Comparison of ENCODE assay signal across 13 mouse cellular contexts in genomic region chr12:110077211-110077884, GRCm38 (mm10).
A peak's percentile ranks its signal among the peaks of the same experiment; 100 is the strongest.
DNase-seq lines count a peak whose midpoint lies in the region; ATAC-seq and TF ChIP-seq lines count a peak whose summit lies in the region.
"Had no signal": no experiment of that assay in that cellular context is flagged by ENCODE, and none has a peak within 500 bp of the region (broad histone marks: within the 10 kb centered on the region; RNA-seq: fewer than 3 reads in every experiment).

No protein-coding gene starts in this region.

- DNase-seq in cerebellum, postnatal 10 days, result peak; percentile 59 to 74
- DNase-seq in cerebellum, adult 9-10 months, result no peak
- no peak for DNase-seq in testis, postnatal 10 days (ENCODE audit: low spot score)
- DNase-seq in stomach, postnatal 0 days (ENCODE audit: low spot score), result no peak
- no peak for DNase-seq in thymus, adult 2 months
- DNase-seq in left cerebral cortex, postnatal 10 days (ENCODE audit: extremely low spot score in 1 of 2, low spot score in 2 of 2), result no peak
- DNase-seq: cerebellum, adult 2 months; right cerebral cortex, postnatal 4 days had no signal

- H3K27ac ChIP-seq in testis, adult 2 months (ENCODE audit: control insufficient read depth, insufficient read depth, low read depth, low read length), result peak overlapping the region; percentile 81
- peak overlapping the region; percentile 74 for H3K27ac ChIP-seq in kidney, embryonic 16.5 days (ENCODE audit: low read length)
- H3K27ac ChIP-seq in stomach, postnatal 0 days (replicated peaks), result peak overlapping the region; percentile 50; the same call in 1 of the 2 replicates
- H3K27ac ChIP-seq in thymus, adult 2 months (ENCODE audit: control insufficient read depth, insufficient read depth, low read length), result no peak overlapping the region
- H3K27ac ChIP-seq: hindbrain, embryonic 14.5 days; liver, embryonic 15.5 days; neural tube, embryonic 15.5 days had no signal

- H3K9ac ChIP-seq in kidney, embryonic 16.5 days (replicated peaks; ENCODE audit: low read length), result no peak overlapping the region
- H3K9ac ChIP-seq in stomach, postnatal 0 days (ENCODE audit: low read length), result no peak overlapping the region
- H3K9ac ChIP-seq: hindbrain, embryonic 14.5 days; liver, embryonic 15.5 days; neural tube, embryonic 15.5 days had no signal

- H3K36me3 ChIP-seq in testis, adult 2 months (ENCODE audit: control insufficient read depth, insufficient read depth, low read length), result no peaks in the 10 kb centered on the region
- H3K36me3 ChIP-seq in kidney, embryonic 16.5 days (ENCODE audit: insufficient read depth, low read length), result no peaks in the 10 kb centered on the region
- H3K36me3 ChIP-seq in stomach, postnatal 0 days (ENCODE audit: control insufficient read depth, insufficient read depth, low read length), result no peaks in the 10 kb centered on the region
- no peaks in the 10 kb centered on the region for H3K36me3 ChIP-seq in thymus, adult 2 months (ENCODE audit: control insufficient read depth, insufficient read depth, low read length)
- H3K36me3 ChIP-seq: liver, embryonic 15.5 days; neural tube, embryonic 15.5 days had no signal

- no peak for TF ChIP-seq CTCF in testis, adult 2 months (IDR thresholded peaks at IDR 0.05; ENCODE audit: control insufficient read depth, insufficient read depth, insufficient replicate concordance, low read depth, low read length)
- no peak for TF ChIP-seq CTCF in stomach, postnatal 0 days (IDR thresholded peaks at IDR 0.05; ENCODE audit: low read depth)
- no peak for TF ChIP-seq CTCF in thymus, adult 2 months (IDR thresholded peaks at IDR 0.05; ENCODE audit: borderline replicate concordance, control insufficient read depth, extremely low read depth, insufficient read depth, low read length, poor library complexity)

- intact Hi-C loops in left cerebral cortex, postnatal 10 days (cut with DNase I), result no loop called here

- ATAC-seq in kidney, embryonic 16.5 days (ENCODE audit: low FRiP score, low TSS enrichment), result peak; percentile 56
- no peak for ATAC-seq in stomach, postnatal 0 days (ENCODE audit: low FRiP score, low TSS enrichment)

- H3K9me3 ChIP-seq in kidney, embryonic 16.5 days (ENCODE audit: low read length), result peaks cover 6% of the 10 kb centered on the region; the same call in 1 of the 2 replicates
- no peaks in the 10 kb centered on the region; the same call in 1 of the 2 replicates for H3K9me3 ChIP-seq in stomach, postnatal 0 days (ENCODE audit: control insufficient read depth, low read length)
- H3K9me3 ChIP-seq: liver, embryonic 15.5 days; neural tube, embryonic 15.5 days had no signal

- H3K4me1 ChIP-seq in testis, adult 2 months (ENCODE audit: control insufficient read depth, insufficient read depth, low read length), result peaks cover 7% of the 10 kb centered on the region
- H3K4me1 ChIP-seq in kidney, embryonic 16.5 days (ENCODE audit: insufficient read depth, low read length), result peaks cover 28% of the 10 kb centered on the region
- no peaks in the 10 kb centered on the region for H3K4me1 ChIP-seq in stomach, postnatal 0 days (replicated peaks; ENCODE audit: control insufficient read depth, insufficient read depth)
- no peaks in the 10 kb centered on the region for H3K4me1 ChIP-seq in thymus, adult 2 months (replicated peaks; ENCODE audit: control insufficient read depth, insufficient read depth, low read length)
- H3K4me1 ChIP-seq: liver, embryonic 15.5 days had no signal

- TF ChIP-seq EP300 in stomach, postnatal 0 days (optimal IDR thresholded peaks at IDR 0.05), result no peak

- no peak overlapping the region for H3K4me3 ChIP-seq in testis, adult 2 months (ENCODE audit: control insufficient read depth, low read depth, low read length)
- H3K4me3 ChIP-seq in kidney, embryonic 16.5 days (ENCODE audit: low read length), result no peak overlapping the region
- no peak overlapping the region for H3K4me3 ChIP-seq in stomach, postnatal 0 days (ENCODE audit: low read depth, low read length)
- no peak overlapping the region for H3K4me3 ChIP-seq in thymus, adult 2 months (ENCODE audit: control insufficient read depth, insufficient read depth, low read length)
- H3K4me3 ChIP-seq: liver, embryonic 15.5 days; neural tube, embryonic 15.5 days had no signal

- H3K4me2 ChIP-seq in kidney, embryonic 16.5 days (replicated peaks; ENCODE audit: low read depth, low read length), result no peak overlapping the region
- no peak overlapping the region for H3K4me2 ChIP-seq in stomach, postnatal 0 days (replicated peaks; ENCODE audit: low read depth)
- H3K4me2 ChIP-seq: hindbrain, embryonic 14.5 days; liver, embryonic 15.5 days; neural tube, embryonic 15.5 days had no signal

- no peaks in the 10 kb centered on the region for H3K27me3 ChIP-seq in testis, adult 2 months (ENCODE audit: control insufficient read depth, insufficient read depth, low read length)
- no peaks in the 10 kb centered on the region for H3K27me3 ChIP-seq in kidney, embryonic 16.5 days (ENCODE audit: insufficient read depth, low read length)
- H3K27me3 ChIP-seq in stomach, postnatal 0 days (ENCODE audit: control insufficient read depth, insufficient read depth, low read length), result no peaks in the 10 kb centered on the region
- no peaks in the 10 kb centered on the region for H3K27me3 ChIP-seq in thymus, adult 2 months (ENCODE audit: control insufficient read depth, insufficient read depth, low read length)
- H3K27me3 ChIP-seq: liver, embryonic 15.5 days; neural tube, embryonic 15.5 days had no signal

- no peak for TF ChIP-seq POLR2A in testis, adult 2 months (IDR thresholded peaks at IDR 0.05; ENCODE audit: control insufficient read depth, low read depth, low read length)
- TF ChIP-seq POLR2A in thymus, adult 2 months (IDR thresholded peaks at IDR 0.05; ENCODE audit: control insufficient read depth, extremely low read depth, insufficient read depth, low read length, poor library complexity), result no peak

- WGBS in kidney, embryonic 16.5 days, result 18% methylated on average over 6 of the region's 6 CpGs
- WGBS in stomach, postnatal 0 days, result 55% methylated on average over 6 of the region's 6 CpGs
- 70% methylated on average over 6 of the region's 6 CpGs for WGBS in thymus, adult 2 months

Comparison
In these comparisons a context has a peak if more than half of its experiments do, and no peak if none do; other contexts are left out.
1. DNase-seq: peak in cerebellum, postnatal 10 days (2 of 2); none in cerebellum, adult 9-10 months (single experiment), testis, postnatal 10 days (single experiment), stomach, postnatal 0 days (single experiment), thymus, adult 2 months (single experiment) and left cerebral cortex, postnatal 10 days (0 of 2).